Mouse (Mus musculus) G1E (cell line): ENCODE measurements around the gene Gk2. TPM values are rescaled to one million over a fixed set of nuclear protein-coding genes. Genes with fewer than 3 reads are reported as not detected.

Source experiments
- ATAC-seq: 2 replicates; pipeline ENCODE4 v1.8.0; 2016; ENCODE audit warnings: mild to moderate bottlenecking; ENCODE audit not compliant: insufficient number of reproducible peaks, poor library complexity, low FRiP score, severe bottlenecking; ENCODE audit errors: extremely low read depth
- DNase-seq: peaks from one replicate; pipeline ENCODE4 v3.0.0; 2012; ENCODE audit warnings: low spot score
- H3K27me3 ChIP-seq: 2 replicates; pipeline ENCODE4 v1.6.1; 2012; ENCODE audit warnings: mild to moderate bottlenecking, low read length, inconsistent platforms; ENCODE audit not compliant: insufficient read depth
- H3K36me3 ChIP-seq: replicated peaks from 2 replicates; pipeline ENCODE3; 2012; ENCODE audit warnings: mild to moderate bottlenecking, inconsistent platforms
- H3K4me1 ChIP-seq: 2 replicates; pipeline ENCODE4 v1.6.1; 2012; ENCODE audit warnings: low read depth, low read length, inconsistent platforms, mixed read lengths; ENCODE audit not compliant: insufficient read depth
- H3K4me3 ChIP-seq: 2 replicates; pipeline ENCODE4 v1.5.1; 2012; ENCODE audit warnings: low read depth, mild to moderate bottlenecking, inconsistent platforms, low read length, moderate library complexity, mixed read lengths
- H3K9me3 ChIP-seq: replicated peaks from 2 replicates; pipeline ENCODE4 v1.6.1; 2012; ENCODE audit warnings: inconsistent platforms
- CTCF ChIP-seq: IDR thresholded peaks from 2 replicates; pipeline ENCODE4 v1.5.1; 2012; ENCODE audit warnings: low read depth, low read length, inconsistent platforms, mixed read lengths
- GATA1 ChIP-seq: IDR thresholded peaks from 2 replicates; pipeline ENCODE4 v1.6.1; 2012; ENCODE audit warnings: borderline replicate concordance, low read length, inconsistent platforms, mixed read lengths
- GATA2 ChIP-seq: IDR thresholded peaks from 2 replicates; pipeline ENCODE4 v1.6.1; 2012; ENCODE audit warnings: low read depth, low read length, inconsistent platforms, borderline replicate concordance
- POLR2AphosphoS5 ChIP-seq: IDR thresholded peaks from 2 replicates; pipeline ENCODE4 v1.6.1; 2012; ENCODE audit warnings: low read depth, low read length, inconsistent platforms; ENCODE audit not compliant: insufficient replicate concordance
- TAL1 ChIP-seq: conservative IDR thresholded peaks from 2 replicates; pipeline ENCODE4 v1.6.1; 2012; ENCODE audit warnings: low read depth, low read length, inconsistent platforms, mixed read lengths
- polyA plus RNA-seq: library from polyadenylated mRNA; stranded (reverse); fragments of >175 nt; gene quantifications from 2 replicates; pipeline ENCODE4 v1.2.3, GENCODE M21; 2012
- total RNA-seq, 2 experiments: library from RNA; stranded (forward) in 1 of 2; stranded (reverse) in 1 of 2; fragments of 200-1000 nt in 1 of 2; fragments of >200 nt in 1 of 2; fragmentation: Nextera tagmentation in 1 of 2; gene quantifications; 2 replicates each; pipeline ENCODE4 v1.2.3; 2014 to 2017

Gene Gk2
- total and polyA plus RNA-seq, 3 experiments, result 0.22 TPM; not detected in 2

DNA sequence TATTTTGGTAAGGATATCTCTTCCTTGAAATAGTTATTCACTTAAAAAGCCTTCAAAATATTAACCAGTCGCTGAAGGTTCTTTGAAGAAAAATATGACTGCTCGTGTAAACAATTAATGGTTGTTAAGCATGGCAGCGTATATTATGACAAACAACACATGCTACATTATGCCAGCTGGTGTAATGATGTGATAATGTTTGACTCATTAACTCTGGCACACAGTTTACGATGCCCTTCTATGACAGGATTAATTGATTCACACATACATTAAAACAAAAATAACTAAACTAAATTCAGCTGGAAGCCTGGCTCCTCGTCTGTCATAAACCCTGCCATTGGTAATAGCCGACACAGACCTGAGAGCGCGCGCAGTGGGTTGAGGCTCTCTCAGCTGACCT is 26.8 kb downstream of the Gk2 start:
- Histone ChIP-seq H3K36me3 (no peaks in the 10 kb centered on the region), H3K4me3 (no peak overlapping the region), H3K27me3 (no peaks in the 10 kb centered on the region), H3K4me1 (no peaks in the 10 kb centered on the region), H3K9me3 (no peaks in the 10 kb centered on the region)
- TF ChIP-seq POLR2AphosphoS5 (no peak), TAL1 (no peak), GATA1 (no peak)
- DNase-seq, result no peak
- ATAC-seq, result no peak

- ATAC-seq (no peak), DNase-seq (no peak)
- no peak for TF ChIP-seq TAL1
- TF ChIP-seq GATA2, result no peak
- TF ChIP-seq POLR2AphosphoS5, result no peak
- TF ChIP-seq CTCF, result no peak
- no peak for TF ChIP-seq GATA1
- H3K36me3 ChIP-seq, result no peaks in the 10 kb centered on the region
- no peaks in the 10 kb centered on the region for H3K27me3 ChIP-seq
- H3K4me1 ChIP-seq, result no peaks in the 10 kb centered on the region
- H3K9me3 ChIP-seq, result no peaks in the 10 kb centered on the region; the same call in 1 of the 2 replicates
- H3K4me3 ChIP-seq, result no peak overlapping the region
These were observed 35.2 kb downstream of the Gk2 start for GRCm38 (mm10) chr5:97421669-97422068.

DNA sequence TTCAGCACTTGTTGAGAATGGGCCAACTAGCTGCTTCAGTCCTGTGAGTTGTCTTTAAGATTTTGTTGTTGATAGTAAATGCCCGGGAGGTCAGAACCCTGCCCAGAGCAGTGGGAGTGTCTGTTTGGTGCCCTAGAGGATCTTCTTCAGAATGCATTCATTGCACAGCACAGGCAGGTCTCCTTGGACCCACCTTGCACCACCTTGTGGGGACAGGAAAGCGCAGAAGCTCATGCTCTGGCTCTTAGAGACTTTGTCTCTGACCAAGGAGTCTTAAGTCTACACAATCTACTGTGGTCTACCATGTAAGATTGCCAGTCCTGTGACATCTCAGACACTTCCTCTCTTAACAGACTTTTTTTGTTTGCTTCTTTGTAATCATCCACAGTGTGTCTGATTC is 39.6 kb downstream of the Gk2 start:
- DNase-seq, result no peak
- ATAC-seq, result no peak
- H3K4me3 ChIP-seq, result no peak overlapping the region
- H3K36me3 ChIP-seq, result no peaks in the 10 kb centered on the region
- no peaks in the 10 kb centered on the region for H3K4me1 ChIP-seq
- TF ChIP-seq POLR2AphosphoS5 (no peak), TAL1 (no peak), GATA2 (no peak), CTCF (no peak), GATA1 (no peak)
- no peaks in the 10 kb centered on the region for H3K27me3 ChIP-seq
- H3K9me3 ChIP-seq, result no peaks in the 10 kb centered on the region; the same call in 1 of the 2 replicates

- no peak overlapping the region for H3K4me3 ChIP-seq
- TF ChIP-seq GATA2 (no peak), CTCF (no peak), GATA1 (no peak), POLR2AphosphoS5 (no peak), TAL1 (no peak)
- no peaks in the 10 kb centered on the region; the same call in 1 of the 2 replicates for H3K9me3 ChIP-seq
- H3K4me1 ChIP-seq, result no peaks in the 10 kb centered on the region
- H3K27me3 ChIP-seq, result no peaks in the 10 kb centered on the region
- no peaks in the 10 kb centered on the region for H3K36me3 ChIP-seq
- ATAC-seq (no peak), DNase-seq (no peak)
These were observed 41.0 kb downstream of the Gk2 start for GRCm38 (mm10) chr5:97415837-97416236.

DNA sequence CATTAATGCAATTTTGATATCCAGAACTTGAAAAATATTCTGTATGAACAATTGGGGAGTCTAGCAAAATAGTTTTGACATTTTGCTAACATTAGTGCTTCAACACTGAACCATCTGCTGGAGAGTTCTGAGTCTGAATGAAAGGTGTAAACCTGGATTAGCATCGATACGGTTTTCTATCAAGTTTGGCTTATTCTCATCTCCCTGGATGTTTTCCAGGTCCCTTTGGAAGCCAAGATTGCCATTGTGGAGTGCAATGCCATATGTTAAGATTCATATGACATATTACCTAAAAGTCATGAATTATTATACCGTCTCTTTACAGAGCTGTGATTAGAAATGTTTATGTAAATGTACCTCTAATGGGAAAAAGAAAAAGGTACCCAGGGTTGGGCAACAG is 43.1 kb downstream of the Gk2 start:
- H3K27me3 ChIP-seq, result no peaks in the 10 kb centered on the region
- TF ChIP-seq CTCF, result no peak
- TF ChIP-seq GATA2, result no peak
- TF ChIP-seq GATA1, result no peak
- TF ChIP-seq POLR2AphosphoS5, result no peak

DNA sequence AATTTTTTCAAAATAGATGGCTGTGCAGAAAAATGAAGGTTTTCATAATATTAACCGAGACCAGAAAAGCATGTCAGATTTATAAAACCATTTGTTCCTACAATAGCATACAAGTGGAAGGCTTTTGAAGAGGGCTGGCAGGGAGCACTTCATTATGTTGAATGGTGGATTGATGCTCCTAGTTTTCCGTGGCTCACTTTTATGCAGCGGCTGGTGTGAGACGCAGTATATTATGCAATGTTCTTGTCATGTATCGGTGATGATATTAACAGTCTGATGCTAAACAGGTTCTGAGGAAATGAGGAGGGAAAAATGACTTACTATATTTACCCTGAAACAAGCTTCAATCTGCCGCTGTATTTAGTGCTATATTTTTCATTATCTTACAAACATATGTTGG is 46.6 kb downstream of the Gk2 start:
- ATAC-seq, result no peak

More for the DNA sequence above, 43.1 kb downstream of the Gk2 start:
- H3K36me3 ChIP-seq, result no peaks in the 10 kb centered on the region
- DNase-seq (no peak), ATAC-seq (no peak)
- H3K4me1 ChIP-seq, result no peaks in the 10 kb centered on the region
- H3K9me3 ChIP-seq, result no peaks in the 10 kb centered on the region; the same call in 1 of the 2 replicates
- no peak overlapping the region for H3K4me3 ChIP-seq

More for the DNA sequence above, 46.6 kb downstream of the Gk2 start:
- Histone ChIP-seq H3K9me3 (no peaks in the 10 kb centered on the region), H3K36me3 (no peaks in the 10 kb centered on the region), H3K4me3 (no peak overlapping the region), H3K4me1 (no peaks in the 10 kb centered on the region), H3K27me3 (no peaks in the 10 kb centered on the region)
- DNase-seq, result no peak
- no peak for TF ChIP-seq POLR2AphosphoS5
- no peak for TF ChIP-seq CTCF
- TF ChIP-seq GATA1, result no peak
- TF ChIP-seq GATA2, result no peak
- TF ChIP-seq TAL1, result no peak
